ENCODE assay signal across 8 mouse cellular contexts in genomic region chr10:84851981-84852979, GRCm38 (mm10).
A peak's percentile ranks its signal among the peaks of the same experiment; 100 is the strongest.
DNase-seq lines count a peak whose midpoint lies in the region; ATAC-seq and TF ChIP-seq lines count a peak whose summit lies in the region.
"Had no signal": no experiment of that assay in that cellular context is flagged by ENCODE, and none has a peak within 500 bp of the region (broad histone marks: within the 10 kb centered on the region; RNA-seq: fewer than 3 reads in every experiment).

No protein-coding gene starts in this region.

- no peaks in the 10 kb centered on the region for H3K27me3 ChIP-seq in embryonic facial prominence, embryonic 12.5 days
- no peaks in the 10 kb centered on the region for H3K27me3 ChIP-seq in limb, embryonic 14.5 days (ENCODE audit: control insufficient read depth, insufficient read depth, low read length)
- no peaks in the 10 kb centered on the region for H3K27me3 ChIP-seq in thymus, adult 2 months (ENCODE audit: control insufficient read depth, insufficient read depth, low read length)
- H3K27me3 ChIP-seq: embryonic facial prominence, embryonic 15.5 days had no signal

- peak overlapping the region; percentile 5; the same call in 1 of the 2 replicates for H3K27ac ChIP-seq in embryonic facial prominence, embryonic 12.5 days
- 0 out of 2 replicates have a peak overlapping the region, but pooled peaks have one; percentile 2 for H3K27ac ChIP-seq in limb, embryonic 14.5 days (replicated peaks; ENCODE audit: low read depth, low read length)
- H3K27ac ChIP-seq in thymus, adult 2 months (ENCODE audit: control insufficient read depth, insufficient read depth, low read length), result no peak overlapping the region
- H3K27ac ChIP-seq: embryonic facial prominence, embryonic 15.5 days had no signal

- TF ChIP-seq CTCF in thymus, adult 2 months (IDR thresholded peaks at IDR 0.05; ENCODE audit: borderline replicate concordance, control insufficient read depth, extremely low read depth, insufficient read depth, low read length, poor library complexity), result no peak

- WGBS in embryonic facial prominence, embryonic 12.5 days, result 50% methylated on average over 12 of the region's 12 CpGs
- WGBS in limb, embryonic 14.5 days, result 42% methylated on average over 12 of the region's 12 CpGs
- 58% methylated on average over 12 of the region's 12 CpGs for whole genome bisulfite sequencing in thymus, adult 2 months

- peak; percentile 15; the same call in 1 of the 2 replicates for ATAC-seq in embryonic facial prominence, embryonic 12.5 days (ENCODE audit: insufficient number of reproducible peaks, insufficient read depth, low FRiP score, low TSS enrichment)
- ATAC-seq in granulocyte monocyte progenitor cell, adult 5-6 weeks (replicated peaks; ENCODE audit: poor library complexity, severe bottlenecking), result peak; percentile 68; the same call in 1 of the 2 replicates
- no peak for ATAC-seq in limb, embryonic 14.5 days (ENCODE audit: low FRiP score, low read depth)

- H3K4me3 ChIP-seq in embryonic facial prominence, embryonic 12.5 days, result no peak overlapping the region
- no peak overlapping the region for H3K4me3 ChIP-seq in limb, embryonic 14.5 days (replicated peaks; ENCODE audit: low read length)
- H3K4me3 ChIP-seq in thymus, adult 2 months (ENCODE audit: control insufficient read depth, insufficient read depth, low read length), result no peak overlapping the region
- H3K4me3 ChIP-seq: embryonic facial prominence, embryonic 15.5 days had no signal

- no peak for TF ChIP-seq POLR2A in limb, embryonic 14.5 days (IDR thresholded peaks at IDR 0.05; ENCODE audit: borderline replicate concordance, extremely low read depth, insufficient read depth, insufficient read length)
- TF ChIP-seq POLR2A in thymus, adult 2 months (IDR thresholded peaks at IDR 0.05; ENCODE audit: control insufficient read depth, extremely low read depth, insufficient read depth, low read length, poor library complexity), result no peak

- H3K9ac ChIP-seq in embryonic facial prominence, embryonic 12.5 days, result no peak overlapping the region
- 0 out of 2 replicates have a peak overlapping the region, but pooled peaks have one; percentile 4 for H3K9ac ChIP-seq in limb, embryonic 14.5 days (ENCODE audit: low read depth, low read length, severe bottlenecking)
- H3K9ac ChIP-seq: embryonic facial prominence, embryonic 15.5 days had no signal

- DNase-seq in brain, adult 2 months (ENCODE audit: low read depth, low spot score), result peak; percentile 91
- DNase-seq in kidney, adult 9 months, result peak; percentile 68
- peak; percentile 54 for DNase-seq in limb, embryonic 14.5 days (ENCODE audit: low spot score)
- DNase-seq in ovary, postnatal 14 days (ENCODE audit: low spot score), result peak; percentile 66
- DNase-seq in thymus, adult 2 months, result no peak

- H3K9me3 ChIP-seq in embryonic facial prominence, embryonic 12.5 days, result no peaks in the 10 kb centered on the region
- H3K9me3 ChIP-seq in limb, embryonic 14.5 days (ENCODE audit: control insufficient read depth, low read length), result no peaks in the 10 kb centered on the region
- H3K9me3 ChIP-seq: embryonic facial prominence, embryonic 15.5 days had no signal

- no peaks in the 10 kb centered on the region for H3K36me3 ChIP-seq in embryonic facial prominence, embryonic 12.5 days
- H3K36me3 ChIP-seq in limb, embryonic 14.5 days (ENCODE audit: control insufficient read depth, insufficient read depth, low read length), result no peaks in the 10 kb centered on the region
- no peaks in the 10 kb centered on the region for H3K36me3 ChIP-seq in thymus, adult 2 months (ENCODE audit: control insufficient read depth, insufficient read depth, low read length)
- H3K36me3 ChIP-seq: embryonic facial prominence, embryonic 15.5 days had no signal

- H3K4me2 ChIP-seq in embryonic facial prominence, embryonic 12.5 days (replicated peaks), result no peak overlapping the region
- no peak overlapping the region for H3K4me2 ChIP-seq in limb, embryonic 14.5 days (replicated peaks; ENCODE audit: low read depth, low read length, severe bottlenecking)
- H3K4me2 ChIP-seq: embryonic facial prominence, embryonic 15.5 days had no signal

- H3K4me1 ChIP-seq in embryonic facial prominence, embryonic 12.5 days, result peaks cover 8% of the 10 kb centered on the region
- H3K4me1 ChIP-seq in limb, embryonic 14.5 days (ENCODE audit: control insufficient read depth, insufficient read depth, low read length), result 0 out of 2 replicates have a peak, but pooled peaks cover 6% of the 10 kb centered on the region
- no peaks in the 10 kb centered on the region for H3K4me1 ChIP-seq in thymus, adult 2 months (replicated peaks; ENCODE audit: control insufficient read depth, insufficient read depth, low read length)
